ENCODE assay signal across 15 mouse cellular contexts in genomic region chr9:103080211-103080610, GRCm38 (mm10).
"Had no signal": no experiment of that assay in that cellular context is flagged by ENCODE, and none has a peak within 500 bp of the region (broad histone marks: within the 10 kb centered on the region; RNA-seq: fewer than 3 reads in every experiment).

No protein-coding gene starts in this region.

- H3K4me1 ChIP-seq: stomach, embryonic 15.5 days had no signal

- H3K36me3 ChIP-seq: neural tube, embryonic 15.5 days had no signal

- H3K4me3 ChIP-seq: neural tube, embryonic 15.5 days; stomach, embryonic 15.5 days had no signal

- H3K9me3 ChIP-seq: neural tube, embryonic 15.5 days; stomach, embryonic 15.5 days had no signal

- H3K9ac ChIP-seq: neural tube, embryonic 15.5 days; stomach, embryonic 15.5 days had no signal

- H3K27ac ChIP-seq: neural tube, embryonic 15.5 days; stomach, embryonic 15.5 days; stomach, postnatal 0 days had no signal

- H3K27me3 ChIP-seq: neural tube, embryonic 15.5 days; stomach, embryonic 15.5 days had no signal

- DNase-seq: retina, postnatal 1 day; right cerebral cortex, adult 18-20 months; right cerebral cortex, postnatal 14 days; right cerebral cortex, postnatal 25 days; right cerebral cortex, postnatal 4 days; spleen, adult 18-20 months; thymus, adult 18-20 months; thymus, adult 2 months; thymus, postnatal 14 days; thymus, postnatal 25 days; thymus, postnatal 36 days; thymus, postnatal 4 days had no signal

- H3K4me2 ChIP-seq: neural tube, embryonic 15.5 days; stomach, embryonic 15.5 days had no signal
